Mouse (Mus musculus): ENCODE results near the gene Slc11a2. TPM values are rescaled to one million over a fixed set of nuclear protein-coding genes. Genes with fewer than 3 reads are reported as not detected.
A peak's percentile ranks its signal among the peaks of the same experiment; 100 is the strongest.

The Slc11a2 gene
- polyA plus RNA-seq, 1 experiment, result 68.0 TPM

GRCm38 (mm10) chr15:100421059-100421757, 3.7 kb downstream of the Slc11a2 start:
- H3K4me3 ChIP-seq (ENCODE audit: insufficient read depth, low read length), result peak overlapping the region; percentile 72
- TF ChIP-seq CTCF (IDR thresholded peaks at IDR 0.05; ENCODE audit: low read depth, low read length) (no peak), POLR2A (IDR thresholded peaks at IDR 0.05; ENCODE audit: borderline replicate concordance, low read depth, low read length) (no peak)
- H3K4me1 ChIP-seq (ENCODE audit: control insufficient read depth, insufficient read depth, low read length), result peaks cover 46% of the 10 kb centered on the region
- H3K27ac ChIP-seq (ENCODE audit: insufficient read depth, low read depth, low read length), result peak overlapping the region; percentile 92

GRCm38 (mm10) chr15:100419901-100420745, 4.7 kb downstream of the Slc11a2 start:
- peak overlapping the region; percentile 90 for H3K27ac ChIP-seq (ENCODE audit: insufficient read depth, low read depth, low read length)
- peaks cover 52% of the 10 kb centered on the region for H3K4me1 ChIP-seq (ENCODE audit: control insufficient read depth, insufficient read depth, low read length)

GRCm38 (mm10) chr15:100419311-100419710, 5.6 kb downstream of the Slc11a2 start:
- peaks cover 59% of the 10 kb centered on the region for H3K4me1 ChIP-seq (ENCODE audit: control insufficient read depth, insufficient read depth, low read length)

More at GRCm38 (mm10) chr15:100419901-100420745, 4.7 kb downstream of the Slc11a2 start:
- TF ChIP-seq CTCF (IDR thresholded peaks at IDR 0.05; ENCODE audit: low read depth, low read length) (no peak), POLR2A (IDR thresholded peaks at IDR 0.05; ENCODE audit: borderline replicate concordance, low read depth, low read length) (no peak)
- peak overlapping the region; percentile 7; the same call in 1 of the 2 replicates for H3K4me3 ChIP-seq (ENCODE audit: insufficient read depth, low read length)

GRCm38 (mm10) chr15:100417854-100418450, 6.9 kb downstream of the Slc11a2 start:
- TF ChIP-seq POLR2A (IDR thresholded peaks at IDR 0.05; ENCODE audit: borderline replicate concordance, low read depth, low read length) (no peak), CTCF (IDR thresholded peaks at IDR 0.05; ENCODE audit: low read depth, low read length) (no peak)
- Histone ChIP-seq H3K4me3 (ENCODE audit: insufficient read depth, low read length) (no peak overlapping the region), H3K4me1 (ENCODE audit: control insufficient read depth, insufficient read depth, low read length) (peaks cover 65% of the 10 kb centered on the region), H3K27ac (ENCODE audit: insufficient read depth, low read depth, low read length) (no peak overlapping the region)

More at GRCm38 (mm10) chr15:100419311-100419710, 5.6 kb downstream of the Slc11a2 start:
- TF ChIP-seq CTCF (IDR thresholded peaks at IDR 0.05; ENCODE audit: low read depth, low read length) (no peak), POLR2A (IDR thresholded peaks at IDR 0.05; ENCODE audit: borderline replicate concordance, low read depth, low read length) (no peak)
- H3K4me3 ChIP-seq (ENCODE audit: insufficient read depth, low read length), result no peak overlapping the region; the same call in 1 of the 2 replicates
- peak overlapping the region; percentile 90 for H3K27ac ChIP-seq (ENCODE audit: insufficient read depth, low read depth, low read length)

- Histone ChIP-seq H3K4me3 (ENCODE audit: insufficient read depth, low read length) (no peak overlapping the region), H3K4me1 (ENCODE audit: control insufficient read depth, insufficient read depth, low read length) (peaks cover 71% of the 10 kb centered on the region), H3K27ac (ENCODE audit: insufficient read depth, low read depth, low read length) (no peak overlapping the region)
- TF ChIP-seq POLR2A (IDR thresholded peaks at IDR 0.05; ENCODE audit: borderline replicate concordance, low read depth, low read length) (no peak), CTCF (IDR thresholded peaks at IDR 0.05; ENCODE audit: low read depth, low read length) (no peak)
These were observed 9.2 kb downstream of the Slc11a2 start for GRCm38 (mm10) chr15:100415684-100416083.

- TF ChIP-seq CTCF (IDR thresholded peaks at IDR 0.05; ENCODE audit: low read depth, low read length), result no peak
- no peak for TF ChIP-seq POLR2A (IDR thresholded peaks at IDR 0.05; ENCODE audit: borderline replicate concordance, low read depth, low read length)
- H3K4me3 ChIP-seq (ENCODE audit: insufficient read depth, low read length), result no peak overlapping the region
- no peak overlapping the region for H3K27ac ChIP-seq (ENCODE audit: insufficient read depth, low read depth, low read length)
- peaks cover 67% of the 10 kb centered on the region for H3K4me1 ChIP-seq (ENCODE audit: control insufficient read depth, insufficient read depth, low read length)
These were observed 9.9 kb downstream of the Slc11a2 start for GRCm38 (mm10) chr15:100414942-100415341.

- no peak overlapping the region for H3K4me3 ChIP-seq (ENCODE audit: insufficient read depth, low read length)
- H3K4me1 ChIP-seq (ENCODE audit: control insufficient read depth, insufficient read depth, low read length), result peaks cover 58% of the 10 kb centered on the region
- H3K27ac ChIP-seq (ENCODE audit: insufficient read depth, low read depth, low read length), result no peak overlapping the region
- TF ChIP-seq CTCF (IDR thresholded peaks at IDR 0.05; ENCODE audit: low read depth, low read length) (no peak), POLR2A (IDR thresholded peaks at IDR 0.05; ENCODE audit: borderline replicate concordance, low read depth, low read length) (no peak)
These were observed 10.9 kb downstream of the Slc11a2 start for GRCm38 (mm10) chr15:100414011-100414410.

- Histone ChIP-seq H3K4me3 (ENCODE audit: insufficient read depth, low read length) (no peak overlapping the region), H3K27ac (ENCODE audit: insufficient read depth, low read depth, low read length) (no peak overlapping the region), H3K4me1 (ENCODE audit: control insufficient read depth, insufficient read depth, low read length) (peaks cover 54% of the 10 kb centered on the region)
- TF ChIP-seq CTCF (IDR thresholded peaks at IDR 0.05; ENCODE audit: low read depth, low read length) (no peak), POLR2A (IDR thresholded peaks at IDR 0.05; ENCODE audit: borderline replicate concordance, low read depth, low read length) (no peak)
These were observed 11.6 kb downstream of the Slc11a2 start for GRCm38 (mm10) chr15:100413306-100413705.

GRCm38 (mm10) chr15:100411731-100412130, 13.1 kb downstream of the Slc11a2 start:
- Histone ChIP-seq H3K4me3 (ENCODE audit: insufficient read depth, low read length) (no peak overlapping the region), H3K4me1 (ENCODE audit: control insufficient read depth, insufficient read depth, low read length) (peaks cover 40% of the 10 kb centered on the region), H3K27ac (ENCODE audit: insufficient read depth, low read depth, low read length) (no peak overlapping the region)
- TF ChIP-seq POLR2A (IDR thresholded peaks at IDR 0.05; ENCODE audit: borderline replicate concordance, low read depth, low read length) (no peak), CTCF (IDR thresholded peaks at IDR 0.05; ENCODE audit: low read depth, low read length) (no peak)

All from bone marrow macrophage, adult 2 months (primary cell).